8 mouse cellular contexts compared by ENCODE assay signal in the genomic region with DNA sequence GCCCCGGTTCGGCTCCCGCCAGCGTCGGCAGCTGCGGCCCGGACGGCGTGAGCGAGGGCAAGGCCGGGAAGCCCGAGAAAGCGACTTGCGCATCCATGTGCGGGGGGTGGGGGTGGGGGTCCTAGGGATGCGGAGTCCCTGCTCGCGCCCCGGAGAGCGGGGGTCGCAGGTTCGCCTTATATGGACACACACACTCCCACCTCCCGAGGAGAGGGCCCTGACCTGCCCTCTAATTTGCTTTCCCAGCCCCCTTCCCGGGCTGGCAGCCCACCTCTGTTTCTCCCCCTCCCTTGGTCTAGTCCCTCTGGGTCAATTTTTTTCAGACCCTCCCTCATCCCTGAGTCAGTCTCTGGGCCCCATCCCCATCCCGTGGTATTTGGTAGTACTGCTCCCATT. TPM values are rescaled to one million over a fixed set of nuclear protein-coding genes. Genes with fewer than 3 reads are reported as not detected.
DNase-seq lines count a peak whose midpoint lies in the region; ATAC-seq lines count a peak whose summit lies in the region.

Gene Foxe3, minus strand, starts transcription at position 97 of the 396 bp plus-strand sequence.

- no peaks in the 10 kb centered on the region for H3K36me3 ChIP-seq in kidney, embryonic 16.5 days (ENCODE audit: insufficient read depth, low read length)
- no peaks in the 10 kb centered on the region for H3K36me3 ChIP-seq in embryonic facial prominence, embryonic 12.5 days
- no peaks in the 10 kb centered on the region for H3K36me3 ChIP-seq in hindbrain, embryonic 16.5 days (ENCODE audit: control insufficient read depth, insufficient read depth, low read length)
- no peaks in the 10 kb centered on the region for H3K36me3 ChIP-seq in midbrain, embryonic 14.5 days (ENCODE audit: control insufficient read depth, insufficient read depth, low read length)

- H3K27me3 ChIP-seq in kidney, embryonic 16.5 days (ENCODE audit: insufficient read depth, low read length): peaks cover 74% of the 10 kb centered on the region
- peaks cover 84% of the 10 kb centered on the region for H3K27me3 ChIP-seq in embryonic facial prominence, embryonic 12.5 days
- peaks cover 59% of the 10 kb centered on the region for H3K27me3 ChIP-seq in hindbrain, embryonic 16.5 days (replicated peaks; ENCODE audit: control insufficient read depth, insufficient read depth, low read length)
- H3K27me3 ChIP-seq in midbrain, embryonic 14.5 days (ENCODE audit: control insufficient read depth, insufficient read depth, low read length): peaks cover 73% of the 10 kb centered on the region

- H3K4me2 ChIP-seq in kidney, embryonic 16.5 days (replicated peaks; ENCODE audit: low read depth, low read length): peak within 1 kb of the TSS; percentile 83
- peak within 1 kb of the TSS; percentile 76 for H3K4me2 ChIP-seq in embryonic facial prominence, embryonic 12.5 days (replicated peaks)
- H3K4me2 ChIP-seq in hindbrain, embryonic 16.5 days (ENCODE audit: low read length): peak within 1 kb of the TSS; percentile 60
- peak within 1 kb of the TSS; percentile 56 for H3K4me2 ChIP-seq in midbrain, embryonic 14.5 days (ENCODE audit: low read length)

- no peak for ATAC-seq in kidney, embryonic 16.5 days (ENCODE audit: low FRiP score, low TSS enrichment)
- no peak for ATAC-seq in embryonic facial prominence, embryonic 12.5 days (ENCODE audit: insufficient number of reproducible peaks, insufficient read depth, low FRiP score, low TSS enrichment)
- ATAC-seq in hindbrain, embryonic 16.5 days: no peak
- ATAC-seq in midbrain, embryonic 14.5 days (ENCODE audit: low FRiP score, low TSS enrichment): peak; percentile 38; the same call in 1 of the 2 replicates

- under 1% methylated on average over 25 of the region's 25 CpGs for WGBS in kidney, embryonic 16.5 days
- 1% methylated on average over 24 of the region's 25 CpGs for WGBS in embryonic facial prominence, embryonic 12.5 days
- WGBS in hindbrain, embryonic 16.5 days: 2% methylated on average over 20 of the region's 25 CpGs
- 1% methylated on average over 25 of the region's 25 CpGs for WGBS in midbrain, embryonic 14.5 days

- no peak within 1 kb of the TSS for H3K27ac ChIP-seq in kidney, embryonic 16.5 days (ENCODE audit: low read length)
- no peak within 1 kb of the TSS for H3K27ac ChIP-seq in embryonic facial prominence, embryonic 12.5 days
- no peak within 1 kb of the TSS for H3K27ac ChIP-seq in hindbrain, embryonic 16.5 days (ENCODE audit: low read depth, low read length)
- H3K27ac ChIP-seq in midbrain, embryonic 14.5 days (replicated peaks; ENCODE audit: low read depth, low read length): no peak within 1 kb of the TSS

- H3K9me3 ChIP-seq in kidney, embryonic 16.5 days (ENCODE audit: low read length): no peaks in the 10 kb centered on the region
- H3K9me3 ChIP-seq in embryonic facial prominence, embryonic 12.5 days: no peaks in the 10 kb centered on the region
- H3K9me3 ChIP-seq in hindbrain, embryonic 16.5 days (ENCODE audit: control insufficient read depth, low read length): no peaks in the 10 kb centered on the region
- no peaks in the 10 kb centered on the region for H3K9me3 ChIP-seq in midbrain, embryonic 14.5 days (ENCODE audit: control insufficient read depth, low read length)

- H3K4me3 ChIP-seq in kidney, embryonic 16.5 days (ENCODE audit: low read length): peak within 1 kb of the TSS; percentile 52
- H3K4me3 ChIP-seq in embryonic facial prominence, embryonic 12.5 days: peak within 1 kb of the TSS; percentile 44
- H3K4me3 ChIP-seq in hindbrain, embryonic 16.5 days (ENCODE audit: low read length): peak within 1 kb of the TSS; percentile 42
- peak within 1 kb of the TSS; percentile 35 for H3K4me3 ChIP-seq in midbrain, embryonic 14.5 days (replicated peaks; ENCODE audit: low read depth, low read length)

- peaks cover 13% of the 10 kb centered on the region for H3K4me1 ChIP-seq in kidney, embryonic 16.5 days (ENCODE audit: insufficient read depth, low read length)
- peaks cover 14% of the 10 kb centered on the region; the same call in 1 of the 2 replicates for H3K4me1 ChIP-seq in embryonic facial prominence, embryonic 12.5 days
- H3K4me1 ChIP-seq in hindbrain, embryonic 16.5 days (ENCODE audit: control insufficient read depth, insufficient read depth, low read depth, low read length): peaks cover 12% of the 10 kb centered on the region
- H3K4me1 ChIP-seq in midbrain, embryonic 14.5 days (ENCODE audit: control insufficient read depth, insufficient read depth, low read length): 0 out of 2 replicates have a peak, but pooled peaks cover 5% of the 10 kb centered on the region

- no peak for DNase-seq in kidney, postnatal 10 days
- DNase-seq in midbrain, embryonic 14.5 days: no peak
- no peak for DNase-seq in yolk sac, embryonic 10.5 days (ENCODE audit: low spot score)
- DNase-seq in adrenal gland, postnatal 10 days: no peak
- no peak for DNase-seq in ovary, postnatal 36 days (ENCODE audit: low spot score)

- H3K9ac ChIP-seq in kidney, embryonic 16.5 days (replicated peaks; ENCODE audit: low read length): peak within 1 kb of the TSS; percentile 46
- H3K9ac ChIP-seq in embryonic facial prominence, embryonic 12.5 days: peak within 1 kb of the TSS; percentile 40
- H3K9ac ChIP-seq in hindbrain, embryonic 16.5 days (ENCODE audit: low read depth, low read length): peak within 1 kb of the TSS; percentile 29; the same call in 1 of the 2 replicates
- H3K9ac ChIP-seq in midbrain, embryonic 14.5 days (replicated peaks; ENCODE audit: low read length): 0 out of 2 replicates have a peak within 1 kb of the TSS, but pooled peaks have one; percentile 16

RNA-seq across cellular contexts. Expression of gene Foxe3, which starts in this region (rescaled TPM):
- polyA plus RNA-seq in kidney, embryonic 16.5 days (2015; fragmentation: Nextera tagmentation; extraction: Ambion mirVana): not detected in 2 replicates
- polyA plus RNA-seq in embryonic facial prominence, embryonic 12.5 days (2016; fragmentation: Nextera tagmentation; extraction: Ambion mirVana): 0.27 and 1.5 TPM in 2 replicates
- polyA plus RNA-seq in hindbrain, embryonic 16.5 days (2015; fragmentation: Nextera tagmentation; extraction: Ambion mirVana): not detected in 2 replicates
- not detected in 2 replicates for polyA plus RNA-seq in midbrain, embryonic 14.5 days (2014; fragmentation: Nextera tagmentation; extraction: Ambion mirVana)
- not detected for total RNA-seq in adrenal gland, postnatal 10 days (2021)

Comparison
In these comparisons a context has a peak if more than half of its experiments do, and no peak if none do; other contexts are left out.
1. Peak in ATAC-seq, H3K4me3 ChIP-seq, H3K9ac ChIP-seq and H3K4me2 ChIP-seq in midbrain, embryonic 14.5 days; RNA of the gene not detected or under 1 TPM.